Mouse (Mus musculus) testis, adult 2 months (tissue): ENCODE data around the gene Rspry1. TPM values are rescaled to one million over a fixed set of nuclear protein-coding genes. Genes with fewer than 3 reads are reported as not detected.

Experiments used
- H3K27ac ChIP-seq: fragments of 200-500 bp; 2 replicates; pipeline ENCODE4 v1.5.1; 2012; ENCODE audit warnings: low read depth, low read length; ENCODE audit not compliant: control insufficient read depth, insufficient read depth
- H3K27me3 ChIP-seq: fragments of 200-500 bp; 2 replicates; pipeline ENCODE4 v1.6.1; 2012; ENCODE audit warnings: mild to moderate bottlenecking, low read length, moderate library complexity; ENCODE audit not compliant: control insufficient read depth, insufficient read depth
- H3K36me3 ChIP-seq: fragments of 200-500 bp; 2 replicates; pipeline ENCODE4 v1.6.1; 2012; ENCODE audit warnings: mild to moderate bottlenecking, low read length; ENCODE audit not compliant: control insufficient read depth, insufficient read depth
- H3K4me1 ChIP-seq: fragments of 200-500 bp; 2 replicates; pipeline ENCODE4 v1.6.1; 2012; ENCODE audit warnings: low read length; ENCODE audit not compliant: control insufficient read depth, insufficient read depth
- H3K4me3 ChIP-seq: fragments of 200-500 bp; 2 replicates; pipeline ENCODE4 v1.5.1; 2012; ENCODE audit warnings: low read depth, mild to moderate bottlenecking, low read length, moderate library complexity, mixed read lengths; ENCODE audit not compliant: control insufficient read depth
- CTCF ChIP-seq: fragments of 200-500 bp; IDR thresholded peaks from 2 replicates; pipeline ENCODE4 v1.5.1; 2012; ENCODE audit warnings: low read depth, mild to moderate bottlenecking, inconsistent platforms, low read length, moderate library complexity; ENCODE audit not compliant: control insufficient read depth, insufficient read depth, insufficient replicate concordance
- POLR2A ChIP-seq: fragments of 200-500 bp; IDR thresholded peaks from 2 replicates; pipeline ENCODE4 v1.6.1; 2012; ENCODE audit warnings: low read depth, mild to moderate bottlenecking, inconsistent platforms, low read length, moderate library complexity; ENCODE audit not compliant: control insufficient read depth
- polyA plus RNA-seq: library from polyadenylated mRNA; depleted of rRNA; stranded (reverse); fragments of >200 nt; gene quantifications from 2 replicates; pipeline ENCODE4 v1.2.3, GENCODE M21; 2012

The Rspry1 gene
- polyA plus RNA-seq, 1 experiment = 24.1 TPM

DNA sequence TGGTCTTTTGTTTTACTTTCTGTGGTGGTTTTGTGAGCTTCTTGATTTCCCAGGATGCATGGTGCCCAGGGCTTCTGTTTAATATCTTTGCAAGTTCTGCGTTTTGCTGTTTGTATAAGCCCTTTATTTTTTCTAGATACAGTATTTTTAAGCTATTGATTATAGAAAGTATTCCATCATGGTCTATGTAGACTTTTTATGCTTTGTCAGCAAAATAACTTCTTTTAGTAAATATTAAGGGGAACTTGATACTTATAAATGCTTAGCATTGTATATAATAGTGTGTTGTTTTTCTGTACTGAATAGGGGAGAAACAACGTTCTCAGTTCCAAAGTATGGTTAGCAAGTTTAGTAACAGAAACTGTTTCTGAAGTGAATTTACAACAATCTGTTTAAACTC lies 2.3 kb downstream of the Rspry1 start:
- Histone ChIP-seq H3K4me1 (peaks cover 2% of the 10 kb centered on the region; the same call in 1 of the 2 replicates), H3K27ac (no peak overlapping the region), H3K4me3 (no peak overlapping the region), H3K27me3 (no peaks in the 10 kb centered on the region), H3K36me3 (no peaks in the 10 kb centered on the region)
- TF ChIP-seq POLR2A (no peak), CTCF (no peak)

DNA sequence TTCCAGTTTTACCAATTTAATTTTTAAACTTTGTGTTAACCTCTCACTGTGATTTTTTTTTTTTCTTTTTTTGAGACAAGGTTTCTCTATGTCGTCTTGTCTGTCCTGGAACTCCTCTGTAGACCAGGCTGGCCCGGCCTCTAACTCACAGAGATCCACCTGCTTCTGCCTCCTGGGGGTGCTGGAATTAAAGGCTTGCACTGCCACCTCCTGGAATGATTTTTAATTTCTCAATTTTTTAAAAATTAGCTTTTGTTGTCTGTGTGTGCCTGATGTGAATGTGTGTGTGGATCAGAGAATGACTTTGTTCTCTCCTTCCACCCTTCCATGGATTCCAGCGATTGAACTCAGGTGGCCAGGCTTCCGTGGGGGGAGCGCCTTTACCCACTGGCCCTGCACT lies 5.3 kb downstream of the Rspry1 start:
- TF ChIP-seq CTCF (no peak), POLR2A (no peak)
- H3K36me3 ChIP-seq = no peaks in the 10 kb centered on the region
- no peak overlapping the region for H3K27ac ChIP-seq
- H3K4me3 ChIP-seq = no peak overlapping the region
- H3K4me1 ChIP-seq = no peaks in the 10 kb centered on the region
- H3K27me3 ChIP-seq = no peaks in the 10 kb centered on the region

DNA sequence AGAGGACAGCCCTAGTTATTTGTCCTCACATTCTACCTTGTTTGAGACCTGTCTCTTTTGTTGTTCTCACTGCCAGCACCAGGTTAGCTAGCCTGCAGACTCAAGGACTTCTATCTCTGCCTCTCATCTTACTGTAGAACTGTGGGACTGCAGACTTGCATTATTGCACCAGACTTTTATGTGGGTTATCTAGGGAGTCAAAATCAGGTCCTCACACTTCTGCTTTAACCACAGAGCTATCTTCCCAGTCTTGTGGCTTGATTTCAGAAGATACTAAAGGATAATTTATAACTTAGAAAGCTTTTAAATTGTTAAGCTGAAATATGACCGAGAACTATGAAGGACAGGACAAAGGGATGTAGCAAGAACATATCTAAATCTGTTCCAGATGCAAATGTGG lies 23.1 kb downstream of the Rspry1 start:
- H3K36me3 ChIP-seq = peaks cover 5% of the 10 kb centered on the region; the same call in 1 of the 2 replicates
- TF ChIP-seq POLR2A (no peak), CTCF (no peak)

GRCm38 (mm10) chr8:94633564-94634194 lies 31.9 kb downstream of the Rspry1 start:
- H3K27ac ChIP-seq = no peak overlapping the region
- no peak for TF ChIP-seq POLR2A
- no peak for TF ChIP-seq CTCF
- no peak overlapping the region for H3K4me3 ChIP-seq
- H3K4me1 ChIP-seq = no peaks in the 10 kb centered on the region
- peaks cover 2% of the 10 kb centered on the region for H3K36me3 ChIP-seq
- no peaks in the 10 kb centered on the region for H3K27me3 ChIP-seq

More for the DNA sequence above, 23.1 kb downstream of the Rspry1 start:
- no peaks in the 10 kb centered on the region for H3K4me1 ChIP-seq
- H3K27me3 ChIP-seq = no peaks in the 10 kb centered on the region
- no peak overlapping the region for H3K27ac ChIP-seq
- no peak overlapping the region for H3K4me3 ChIP-seq

DNA sequence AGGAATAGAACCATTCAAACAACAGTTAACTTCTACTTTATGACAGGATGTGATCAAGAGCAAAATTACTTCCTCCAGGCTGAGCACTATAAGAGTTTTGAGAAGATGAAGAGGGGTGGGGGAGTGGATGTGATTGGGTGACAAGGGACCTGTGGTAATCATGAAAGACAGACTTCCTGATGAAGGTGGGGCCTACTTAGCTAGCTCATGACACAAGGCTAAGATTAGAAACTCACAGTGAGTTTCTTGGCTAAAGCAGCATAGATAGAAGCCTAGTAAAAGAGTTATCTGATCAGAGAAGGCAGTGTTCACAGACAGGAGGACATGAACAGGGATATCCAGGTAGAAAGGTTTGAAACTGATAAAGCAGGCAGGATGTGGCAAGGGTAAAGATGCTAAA lies 32.5 kb downstream of the Rspry1 start:
- Histone ChIP-seq H3K27me3 (no peaks in the 10 kb centered on the region), H3K4me3 (no peak overlapping the region), H3K4me1 (no peaks in the 10 kb centered on the region), H3K36me3 (peaks cover 1% of the 10 kb centered on the region; the same call in 1 of the 2 replicates), H3K27ac (no peak overlapping the region)
- TF ChIP-seq POLR2A (no peak), CTCF (no peak)

- Histone ChIP-seq H3K4me1 (no peaks in the 10 kb centered on the region), H3K27ac (no peak overlapping the region), H3K36me3 (peaks cover 3% of the 10 kb centered on the region), H3K4me3 (no peak overlapping the region), H3K27me3 (no peaks in the 10 kb centered on the region)
- TF ChIP-seq POLR2A (no peak), CTCF (no peak)
Measured at GRCm38 (mm10) chr8:94641183-94641582, 39.4 kb downstream of the Rspry1 start.

DNA sequence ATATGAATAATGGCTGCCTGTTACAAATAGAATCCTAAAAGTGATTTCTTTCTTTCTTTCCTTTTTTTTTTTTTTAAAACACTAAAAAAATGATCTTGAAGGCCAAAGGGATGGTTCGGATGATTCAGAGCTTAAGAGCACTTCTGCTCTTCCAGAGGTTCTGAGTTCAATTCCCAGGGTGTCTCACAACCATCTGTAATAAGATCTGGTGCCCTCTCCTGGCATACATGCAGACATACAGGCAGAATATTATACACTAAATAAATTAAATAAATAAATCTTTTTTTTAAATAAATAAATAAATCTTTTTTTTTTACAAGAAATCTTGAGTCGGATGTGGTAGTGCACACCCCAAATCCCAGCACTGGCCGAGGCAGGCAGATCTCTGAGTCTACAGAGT lies 40.2 kb downstream of the Rspry1 start:
- Histone ChIP-seq H3K4me1 (no peaks in the 10 kb centered on the region), H3K36me3 (peaks cover 3% of the 10 kb centered on the region), H3K27me3 (no peaks in the 10 kb centered on the region), H3K27ac (no peak overlapping the region), H3K4me3 (no peak overlapping the region)
- TF ChIP-seq POLR2A (no peak), CTCF (no peak)

DNA sequence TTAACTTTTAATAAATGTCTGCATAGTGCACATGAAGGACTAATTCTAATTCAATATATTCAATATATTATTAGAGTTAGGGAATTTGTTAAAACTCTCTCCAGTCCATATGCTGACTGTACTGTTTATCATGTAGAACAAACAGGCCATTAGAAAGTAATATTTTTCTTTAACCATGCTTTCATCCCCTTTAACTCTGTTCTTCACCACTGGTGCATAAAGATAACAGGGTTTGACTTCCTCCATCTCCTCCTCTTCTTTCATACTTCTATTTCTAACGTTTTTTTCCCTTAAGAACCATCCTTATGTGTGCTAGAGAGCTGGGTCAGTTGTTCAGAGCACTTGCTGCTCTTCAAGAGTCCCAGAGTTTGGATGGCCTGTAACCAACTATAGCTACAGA lies 43.5 kb downstream of the Rspry1 start:
- peaks cover 3% of the 10 kb centered on the region for H3K36me3 ChIP-seq

More for the DNA sequence above, 43.5 kb downstream of the Rspry1 start:
- no peak overlapping the region for H3K27ac ChIP-seq
- no peaks in the 10 kb centered on the region for H3K27me3 ChIP-seq
- no peaks in the 10 kb centered on the region for H3K4me1 ChIP-seq
- H3K4me3 ChIP-seq = no peak overlapping the region
- TF ChIP-seq POLR2A (no peak), CTCF (no peak)
